Mouse (Mus musculus) neural tube, embryonic 15.5 days (tissue): Measurements from ENCODE around the gene Lmo3. TPM values are rescaled to one million over a fixed set of nuclear protein-coding genes. Genes with fewer than 3 reads are reported as not detected.

Experiments
- ATAC-seq: fragments of 200-750 bp; cut with Nextera tagmentation; 2 replicates; pipeline ENCODE4 v1.8.0; 2017; ENCODE audit warnings: mild to moderate bottlenecking, moderate TSS enrichment, moderate library complexity; ENCODE audit not compliant: low FRiP score
- H3K27ac ChIP-seq: fragments of 300-500 bp; sonication (generic); replicated peaks from 2 replicates; pipeline ENCODE4 v1.5.1; 2015; ENCODE audit warnings: mild to moderate bottlenecking, inconsistent platforms
- H3K27me3 ChIP-seq: fragments of 300-500 bp; sonication (generic); replicated peaks from 2 replicates; pipeline ENCODE4 v1.6.1; 2015; ENCODE audit warnings: inconsistent platforms
- H3K36me3 ChIP-seq: fragments of 300-500 bp; sonication (generic); 2 replicates; pipeline ENCODE4 v1.6.1; 2015; ENCODE audit warnings: inconsistent platforms
- H3K4me1 ChIP-seq: fragments of 300-500 bp; sonication (generic); 2 replicates; pipeline ENCODE4 v1.6.1; 2015; ENCODE audit warnings: inconsistent platforms
- H3K4me2 ChIP-seq: fragments of 300-500 bp; sonication (generic); 2 replicates; pipeline ENCODE4 v1.6.1; 2015; ENCODE audit warnings: inconsistent platforms, mild to moderate bottlenecking, moderate library complexity
- H3K4me3 ChIP-seq: fragments of 300-500 bp; sonication (generic); replicated peaks from 2 replicates; pipeline ENCODE4 v1.5.1; 2015; ENCODE audit warnings: mild to moderate bottlenecking, inconsistent platforms
- H3K9ac ChIP-seq: fragments of 300-500 bp; sonication (generic); replicated peaks from 2 replicates; pipeline ENCODE4 v1.6.1; 2015; ENCODE audit warnings: mild to moderate bottlenecking, inconsistent platforms
- H3K9me3 ChIP-seq: fragments of 300-500 bp; sonication (generic); replicated peaks from 2 replicates; pipeline ENCODE4 v1.6.1; 2016; ENCODE audit warnings: inconsistent platforms
- WGBS: fragments of 180-500 bp; shearing (Covaris S2); methylation state at CpG from one replicate; pipeline ENCODE4 v1.1.7; 2015; ENCODE audit warnings: mixed read lengths; 5-methylcytosine and 5-hydroxymethylcytosine counted together
- polyA plus RNA-seq: library from polyadenylated mRNA; unstranded; fragments of >200 nt; fragmentation: Nextera tagmentation; extraction: Ambion mirVana; gene quantifications from 2 replicates; pipeline ENCODE4 v1.2.1, GENCODE M21; 2015

The Lmo3 gene
- 66.2 and 79.9 TPM in 2 replicates for polyA plus RNA-seq

GRCm38 (mm10) chr6:138581734-138582505, at the start of gene Lmo3:
Lmo3 (minus strand) TSS chr6:138581968.
- WGBS: 65% methylated on average over 13 of the region's 13 CpGs
- Histone ChIP-seq H3K4me2 (no peak within 1 kb of the TSS), H3K9ac (no peak within 1 kb of the TSS), H3K4me1 (peaks cover 12% of the 10 kb centered on the region), H3K4me3 (no peak within 1 kb of the TSS), H3K27ac (no peak within 1 kb of the TSS), H3K36me3 (no peaks in the 10 kb centered on the region), H3K27me3 (no peaks in the 10 kb centered on the region), H3K9me3 (no peaks in the 10 kb centered on the region)
- ATAC-seq: peak; percentile 86

- H3K4me2 ChIP-seq: no peak overlapping the region
- H3K9me3 ChIP-seq: no peaks in the 10 kb centered on the region
- no peak for ATAC-seq
- no peaks in the 10 kb centered on the region for H3K27me3 ChIP-seq
- no peaks in the 10 kb centered on the region for H3K4me1 ChIP-seq
- H3K9ac ChIP-seq: no peak overlapping the region
- no peak overlapping the region for H3K4me3 ChIP-seq
- no peak overlapping the region for H3K27ac ChIP-seq
- H3K36me3 ChIP-seq: no peaks in the 10 kb centered on the region
Observed at GRCm38 (mm10) chr6:138620786-138621185, 39.0 kb upstream of the Lmo3 start.

GRCm38 (mm10) chr6:138618396-138618795, 36.6 kb upstream of the Lmo3 start:
- Histone ChIP-seq H3K27me3 (no peaks in the 10 kb centered on the region), H3K4me1 (no peaks in the 10 kb centered on the region), H3K9me3 (no peaks in the 10 kb centered on the region), H3K27ac (no peak overlapping the region), H3K36me3 (no peaks in the 10 kb centered on the region), H3K9ac (no peak overlapping the region), H3K4me2 (no peak overlapping the region), H3K4me3 (no peak overlapping the region)
- ATAC-seq: no peak
- WGBS: 92% methylated on average over 3 of the region's 3 CpGs

- H3K27me3 ChIP-seq: no peaks in the 10 kb centered on the region
- H3K36me3 ChIP-seq: no peaks in the 10 kb centered on the region
- 89% methylated on average over 15 of the region's 15 CpGs for WGBS
- H3K4me3 ChIP-seq: no peak overlapping the region
- H3K27ac ChIP-seq: no peak overlapping the region
- no peaks in the 10 kb centered on the region for H3K9me3 ChIP-seq
- no peak overlapping the region for H3K4me2 ChIP-seq
- no peaks in the 10 kb centered on the region for H3K4me1 ChIP-seq
- H3K9ac ChIP-seq: no peak overlapping the region
- no peak for ATAC-seq
Observed at GRCm38 (mm10) chr6:138597016-138597415, 15.2 kb upstream of the Lmo3 start.

- Histone ChIP-seq H3K4me1 (no peaks in the 10 kb centered on the region), H3K9ac (no peak overlapping the region), H3K9me3 (no peaks in the 10 kb centered on the region), H3K4me2 (no peak overlapping the region), H3K27me3 (no peaks in the 10 kb centered on the region), H3K27ac (no peak overlapping the region), H3K36me3 (no peaks in the 10 kb centered on the region), H3K4me3 (no peak overlapping the region)
- no peak for ATAC-seq
- WGBS: 80% methylated on average over 10 of the region's 10 CpGs
Observed at GRCm38 (mm10) chr6:138595991-138596698, 14.4 kb upstream of the Lmo3 start.

DNA sequence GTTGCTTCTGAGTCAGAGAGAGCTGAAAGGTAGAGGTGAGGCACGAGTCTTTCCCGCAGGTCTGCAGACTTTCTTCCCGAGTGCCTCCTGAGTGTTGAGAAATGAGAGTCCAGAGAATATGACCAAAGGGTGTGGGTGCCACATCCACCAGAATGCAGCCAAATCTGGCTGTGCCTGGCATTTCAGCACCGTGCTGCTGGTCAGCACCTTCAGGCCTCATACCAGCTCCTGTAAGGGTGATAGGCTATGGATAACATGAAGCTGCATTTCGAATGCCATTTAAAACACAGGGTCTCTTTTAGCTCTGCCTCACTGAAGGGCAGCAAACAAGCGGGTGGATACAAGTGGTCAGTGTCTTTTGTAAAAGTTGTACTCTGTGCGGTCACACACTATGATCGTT, 1.5 kb upstream of the Lmo3 start:
- Histone ChIP-seq H3K9ac (no peak overlapping the region), H3K4me2 (no peak overlapping the region), H3K4me1 (peaks cover 12% of the 10 kb centered on the region), H3K27ac (no peak overlapping the region), H3K27me3 (no peaks in the 10 kb centered on the region), H3K9me3 (no peaks in the 10 kb centered on the region), H3K4me3 (no peak overlapping the region), H3K36me3 (no peaks in the 10 kb centered on the region)
- no peak for ATAC-seq
- 70% methylated on average over 8 of the region's 8 CpGs for WGBS

DNA sequence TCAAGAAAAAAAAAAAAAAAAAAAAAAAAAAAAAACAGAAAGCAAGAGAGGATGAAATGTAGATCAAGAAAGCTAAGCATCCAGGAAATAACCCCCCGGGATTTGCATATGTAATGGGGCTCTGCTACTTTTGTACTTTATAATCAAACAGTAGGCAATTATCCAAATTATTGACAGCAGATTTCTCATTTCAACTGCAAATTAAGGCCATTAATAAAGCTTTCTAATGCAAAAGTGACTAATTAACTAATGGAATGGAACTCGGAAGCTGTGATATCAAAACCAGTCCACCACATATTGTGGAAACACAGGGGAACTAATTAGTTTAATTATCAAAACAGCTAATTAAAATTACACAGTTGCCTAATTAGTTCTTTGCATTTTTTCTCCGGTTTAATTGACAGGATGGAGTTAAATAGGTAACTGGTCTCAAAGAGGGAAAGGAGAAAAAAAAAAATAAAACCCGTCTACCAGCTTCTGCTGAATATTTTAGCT, 785 bp upstream of the Lmo3 start:
- H3K9me3 ChIP-seq: no peaks in the 10 kb centered on the region
- WGBS: 36% methylated on average over 4 of the region's 4 CpGs
- H3K36me3 ChIP-seq: no peaks in the 10 kb centered on the region
- H3K4me3 ChIP-seq: no peak overlapping the region
- H3K9ac ChIP-seq: no peak overlapping the region
- H3K27ac ChIP-seq: no peak overlapping the region
- ATAC-seq: no peak
- peaks cover 12% of the 10 kb centered on the region for H3K4me1 ChIP-seq
- no peaks in the 10 kb centered on the region for H3K27me3 ChIP-seq
- H3K4me2 ChIP-seq: no peak overlapping the region

DNA sequence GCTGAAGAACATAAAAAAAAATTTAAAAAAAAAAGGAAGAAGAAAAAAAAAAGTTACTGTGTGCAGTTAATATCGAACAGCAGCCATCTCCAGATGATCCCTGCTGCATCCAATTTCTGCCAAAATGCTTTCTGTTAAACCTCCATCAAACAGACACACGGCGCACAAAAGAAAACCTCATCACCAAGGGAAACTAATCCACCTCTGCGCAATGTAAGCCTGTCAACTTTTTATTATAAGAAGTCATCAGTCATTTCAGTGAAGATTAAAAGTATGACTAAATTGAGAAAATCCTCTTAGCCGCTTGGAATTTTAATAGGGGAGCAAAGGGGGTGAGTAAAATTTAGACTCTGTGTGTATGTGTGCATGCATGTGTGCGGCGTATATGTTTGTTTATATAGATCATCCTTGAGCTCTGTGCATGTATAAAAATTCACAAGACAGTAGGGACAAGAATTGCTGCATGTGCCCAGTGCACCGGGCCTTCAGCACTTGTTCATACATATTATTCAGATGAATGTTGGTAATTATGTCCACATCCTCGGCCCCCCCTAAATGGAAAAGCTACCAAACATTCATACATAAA, 1.2 kb downstream of the Lmo3 start:
- H3K4me2 ChIP-seq: no peak overlapping the region
- 81% methylated on average over 9 of the region's 9 CpGs for WGBS
- peaks cover 12% of the 10 kb centered on the region for H3K4me1 ChIP-seq
- no peaks in the 10 kb centered on the region for H3K9me3 ChIP-seq
- H3K9ac ChIP-seq: no peak overlapping the region
- no peak overlapping the region for H3K27ac ChIP-seq
- no peaks in the 10 kb centered on the region for H3K36me3 ChIP-seq
- ATAC-seq: no peak
- H3K4me3 ChIP-seq: no peak overlapping the region
- H3K27me3 ChIP-seq: no peaks in the 10 kb centered on the region

DNA sequence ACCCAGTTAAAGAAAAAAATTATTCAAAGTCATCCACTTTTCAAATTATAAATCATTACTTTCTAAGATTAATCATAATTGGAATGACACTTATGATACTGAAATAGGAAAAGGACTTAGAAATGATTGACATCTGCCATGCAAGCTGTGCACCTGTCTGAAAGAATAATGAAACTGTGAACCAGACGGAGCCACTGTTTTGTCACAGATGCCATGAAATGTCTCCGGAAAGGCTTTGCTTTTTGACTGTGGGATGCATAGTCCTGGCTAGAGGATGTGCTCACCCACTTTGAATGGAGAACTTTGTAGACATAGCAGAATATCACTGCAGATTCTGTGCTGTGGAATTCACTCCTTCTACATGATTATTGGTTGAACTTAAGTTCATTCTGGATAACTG, 18.4 kb downstream of the Lmo3 start:
- no peak overlapping the region for H3K9ac ChIP-seq
- no peaks in the 10 kb centered on the region for H3K36me3 ChIP-seq
- no peak overlapping the region for H3K4me3 ChIP-seq
- H3K9me3 ChIP-seq: no peaks in the 10 kb centered on the region
- no peak overlapping the region for H3K27ac ChIP-seq
- 82% methylated on average over 2 of the region's 2 CpGs for WGBS
- H3K27me3 ChIP-seq: no peaks in the 10 kb centered on the region
- ATAC-seq: no peak
- no peak overlapping the region for H3K4me2 ChIP-seq
- H3K4me1 ChIP-seq: no peaks in the 10 kb centered on the region

GRCm38 (mm10) chr6:138552144-138552543, 29.6 kb downstream of the Lmo3 start:
- Histone ChIP-seq H3K27me3 (no peaks in the 10 kb centered on the region), H3K9ac (no peak overlapping the region), H3K27ac (no peak overlapping the region), H3K4me1 (no peaks in the 10 kb centered on the region), H3K36me3 (no peaks in the 10 kb centered on the region), H3K4me3 (no peak overlapping the region), H3K9me3 (no peaks in the 10 kb centered on the region), H3K4me2 (no peak overlapping the region)
- ATAC-seq: no peak
- WGBS: 82% methylated on average over 7 of the region's 7 CpGs

DNA sequence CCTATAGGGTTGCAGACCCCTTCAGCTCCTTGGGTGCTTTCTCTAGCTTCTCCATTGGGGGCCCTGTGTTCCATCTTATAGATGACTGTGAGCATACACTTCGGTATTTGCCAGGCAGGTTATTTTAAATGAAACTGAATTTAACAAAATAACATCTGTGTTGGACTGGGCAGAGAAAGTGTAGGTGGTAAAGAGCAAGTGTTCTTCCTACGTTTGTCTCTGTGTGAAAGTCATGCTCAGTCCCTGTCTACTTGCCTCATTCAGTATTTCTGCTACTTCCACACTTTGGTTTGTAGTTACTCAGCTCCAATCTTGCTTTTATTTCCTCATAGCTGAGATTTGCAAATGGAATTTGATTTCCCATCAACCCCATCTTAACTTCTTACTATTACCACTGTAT, 46.9 kb downstream of the Lmo3 start:
- 79% methylated on average over 2 of the region's 2 CpGs for WGBS
- no peak overlapping the region for H3K4me2 ChIP-seq
- no peaks in the 10 kb centered on the region for H3K9me3 ChIP-seq
- H3K4me3 ChIP-seq: no peak overlapping the region
- ATAC-seq: no peak
- H3K4me1 ChIP-seq: no peaks in the 10 kb centered on the region
- no peaks in the 10 kb centered on the region for H3K27me3 ChIP-seq
- H3K9ac ChIP-seq: no peak overlapping the region
- H3K27ac ChIP-seq: no peak overlapping the region
- no peaks in the 10 kb centered on the region for H3K36me3 ChIP-seq

DNA sequence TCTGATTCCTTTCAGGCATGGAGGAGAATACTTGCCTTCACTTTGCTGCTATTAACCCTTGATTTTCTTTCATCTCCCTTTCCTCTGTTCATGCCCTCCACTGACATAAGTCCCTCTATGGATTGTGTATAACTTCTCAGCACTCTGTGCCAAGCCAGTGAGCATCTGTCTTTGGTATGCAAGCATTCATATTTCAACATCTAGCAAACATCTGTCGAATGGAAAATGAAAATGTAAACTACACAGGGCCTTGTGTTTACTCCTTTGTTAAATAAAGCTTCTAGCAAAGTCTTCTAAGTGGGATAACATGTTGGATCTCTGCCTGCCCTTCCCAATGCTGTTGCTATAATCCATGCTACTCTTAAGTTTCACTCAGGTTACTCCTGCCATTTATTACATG, 75.1 kb downstream of the Lmo3 start:
- 75% methylated on average over 1 of the region's 1 CpGs for WGBS
- Histone ChIP-seq H3K9me3 (no peaks in the 10 kb centered on the region), H3K4me2 (no peak overlapping the region), H3K27me3 (no peaks in the 10 kb centered on the region), H3K4me3 (no peak overlapping the region), H3K36me3 (no peaks in the 10 kb centered on the region), H3K9ac (no peak overlapping the region), H3K27ac (no peak overlapping the region), H3K4me1 (no peaks in the 10 kb centered on the region)
- ATAC-seq: no peak
